Mouse (Mus musculus): Measurements from ENCODE around the gene Fthl17e.
"Not testable (repeated sequence)": the region's sequence is repeated elsewhere in the genome, so short reads cannot be mapped to it uniquely, and the experiment has no call there.

Fthl17e gene

GRCm38 (mm10) chrX:9033193-9033592 lies at the start of gene Fthl17e:
Gene Fthl17e (plus strand): TSS chrX:9033493.
- not testable (repeated sequence) for DNase-seq

- not testable (repeated sequence) for DNase-seq
These were observed 46.6 kb upstream of the Fthl17e start, which contains the start of gene Fthl17d for GRCm38 (mm10) chrX:8986655-8987054. Gene Fthl17d (minus strand): TSS chrX:8986755.

- no peak for DNase-seq
These were observed 17.2 kb upstream of the Fthl17e start for GRCm38 (mm10) chrX:9016079-9016478.

- no peak for DNase-seq
These were observed 13.8 kb upstream of the Fthl17e start for GRCm38 (mm10) chrX:9019481-9019880.

GRCm38 (mm10) chrX:9041611-9042010 lies 8.3 kb downstream of the Fthl17e start:
- not testable (repeated sequence) for DNase-seq

GRCm38 (mm10) chrX:9060952-9061351 lies 27.7 kb downstream of the Fthl17e start:
- not testable (repeated sequence) for DNase-seq

DNA sequence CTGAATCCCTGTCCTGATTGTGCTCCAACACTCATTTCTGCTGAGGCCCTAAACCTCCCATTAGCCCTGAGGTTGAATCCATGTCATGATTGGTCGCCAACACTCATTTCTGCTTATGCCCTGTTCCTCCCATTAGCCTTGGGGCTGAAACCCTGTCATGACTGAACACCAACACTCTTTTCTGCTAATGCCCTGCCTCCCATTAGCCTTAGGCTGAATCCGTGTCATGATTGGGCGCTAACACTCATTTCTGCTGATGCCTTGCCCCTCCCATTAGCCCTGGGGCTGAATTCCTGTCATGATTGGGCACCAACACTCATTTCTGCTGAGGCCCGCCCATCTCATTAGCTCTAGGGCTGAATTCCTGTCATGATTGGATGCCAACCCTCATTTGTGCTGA lies 28.8 kb downstream of the Fthl17e start:
- peak; percentile 32 for DNase-seq

- DNase-seq: not testable (repeated sequence)
These were observed 29.4 kb downstream of the Fthl17e start, which contains the start of gene Fthl17f for GRCm38 (mm10) chrX:9062715-9063114. Gene Fthl17f (plus strand): TSS chrX:9063015.

DNA sequence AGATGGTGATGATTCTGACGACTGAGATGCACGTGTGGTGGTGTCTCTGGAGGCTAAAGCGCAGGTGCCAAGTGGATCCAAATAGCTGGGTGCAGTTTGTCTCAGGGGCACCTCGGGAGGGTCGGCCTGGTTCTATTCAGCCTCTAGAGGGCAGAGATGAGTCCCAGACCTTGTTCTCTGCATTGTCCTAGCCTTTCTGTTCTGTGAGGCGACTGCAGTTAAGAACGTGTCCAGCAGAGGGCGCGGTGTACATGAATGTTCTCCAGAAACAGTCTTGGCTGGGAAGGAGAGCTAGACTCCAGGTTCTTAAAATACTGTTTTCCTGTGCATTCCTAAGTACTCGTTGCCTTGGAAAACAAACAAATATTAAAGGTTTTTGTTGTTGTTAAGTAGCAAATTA lies 44.4 kb downstream of the Fthl17e start:
- peak; percentile 24 for DNase-seq

Data from retina, postnatal 1 day (tissue).